Mouse (Mus musculus): Measurements from ENCODE around the gene Gm10563. TPM values are rescaled to one million over a fixed set of nuclear protein-coding genes. Genes with fewer than 3 reads are reported as not detected.
"Not testable (repeated sequence)": the region's sequence is repeated elsewhere in the genome, so short reads cannot be mapped to it uniquely, and the experiment has no call there.

The Gm10563 gene
- polyA plus RNA-seq, 1 experiment, result not detected

- Histone ChIP-seq H3K9me3 (replicated peaks; ENCODE audit: control insufficient read depth, insufficient read depth, low read length, poor library complexity, severe bottlenecking) (peaks cover 10% of the 10 kb centered on the region), H3K4me1 (ENCODE audit: control insufficient read depth, insufficient read depth, low read length) (peaks cover 1% of the 10 kb centered on the region), H3K27ac (ENCODE audit: insufficient read depth, low read length) (no peak overlapping the region), H3K9ac (ENCODE audit: low read depth, poor library complexity, severe bottlenecking) (no peak overlapping the region), H3K4me3 (ENCODE audit: low read depth, low read length) (no peak overlapping the region), H3K36me3 (ENCODE audit: control insufficient read depth, insufficient read depth, low read length, poor library complexity, severe bottlenecking) (no peaks in the 10 kb centered on the region), H3K27me3 (ENCODE audit: control insufficient read depth, insufficient read depth, low read length, poor library complexity, severe bottlenecking) (no peaks in the 10 kb centered on the region)
- TF ChIP-seq POLR2A (IDR thresholded peaks at IDR 0.05; ENCODE audit: insufficient read depth, low read length) (no peak), CTCF (IDR thresholded peaks at IDR 0.05; ENCODE audit: low read depth, low read length) (no peak), EP300 (IDR thresholded peaks at IDR 0.05; ENCODE audit: insufficient read depth, low read depth, low read length) (no peak)
These were observed 30.8 kb upstream of the Gm10563 start for GRCm38 (mm10) chr4:155675991-155676390.

GRCm38 (mm10) chr4:155672082-155672481, 26.9 kb upstream of the Gm10563 start:
- TF ChIP-seq EP300 (IDR thresholded peaks at IDR 0.05; ENCODE audit: insufficient read depth, low read depth, low read length) (no peak), CTCF (IDR thresholded peaks at IDR 0.05; ENCODE audit: low read depth, low read length) (no peak), POLR2A (IDR thresholded peaks at IDR 0.05; ENCODE audit: insufficient read depth, low read length) (no peak)
- Histone ChIP-seq H3K36me3 (ENCODE audit: control insufficient read depth, insufficient read depth, low read length, poor library complexity, severe bottlenecking) (no peaks in the 10 kb centered on the region), H3K9me3 (replicated peaks; ENCODE audit: control insufficient read depth, insufficient read depth, low read length, poor library complexity, severe bottlenecking) (peaks cover 10% of the 10 kb centered on the region), H3K27ac (ENCODE audit: insufficient read depth, low read length) (peak overlapping the region; percentile 32), H3K9ac (ENCODE audit: low read depth, poor library complexity, severe bottlenecking) (no peak overlapping the region), H3K4me1 (ENCODE audit: control insufficient read depth, insufficient read depth, low read length) (peaks cover 3% of the 10 kb centered on the region), H3K4me3 (ENCODE audit: low read depth, low read length) (no peak overlapping the region), H3K27me3 (ENCODE audit: control insufficient read depth, insufficient read depth, low read length, poor library complexity, severe bottlenecking) (no peaks in the 10 kb centered on the region)

- peak overlapping the region; percentile 98 for H3K27ac ChIP-seq (ENCODE audit: insufficient read depth, low read length)
- TF ChIP-seq EP300 (IDR thresholded peaks at IDR 0.05; ENCODE audit: insufficient read depth, low read depth, low read length), result peak; percentile 99
- H3K4me3 ChIP-seq (ENCODE audit: low read depth, low read length); H3K36me3 ChIP-seq (ENCODE audit: control insufficient read depth, insufficient read depth, low read length, poor library complexity, severe bottlenecking); H3K27me3 ChIP-seq (ENCODE audit: control insufficient read depth, insufficient read depth, low read length, poor library complexity, severe bottlenecking); H3K9me3 ChIP-seq (replicated peaks; ENCODE audit: control insufficient read depth, insufficient read depth, low read length, poor library complexity, severe bottlenecking); H3K4me1 ChIP-seq (ENCODE audit: control insufficient read depth, insufficient read depth, low read length): not testable (repeated sequence)
- peak overlapping the region; percentile 60 for H3K9ac ChIP-seq (ENCODE audit: low read depth, poor library complexity, severe bottlenecking)
These were observed 25.0 kb upstream of the Gm10563 start for GRCm38 (mm10) chr4:155670236-155670635.

- Histone ChIP-seq H3K4me3 (ENCODE audit: low read depth, low read length) (peak overlapping the region; percentile 94), H3K9me3 (replicated peaks; ENCODE audit: control insufficient read depth, insufficient read depth, low read length, poor library complexity, severe bottlenecking) (no peaks in the 10 kb centered on the region), H3K36me3 (ENCODE audit: control insufficient read depth, insufficient read depth, low read length, poor library complexity, severe bottlenecking) (no peaks in the 10 kb centered on the region), H3K27ac (ENCODE audit: insufficient read depth, low read length) (peak overlapping the region; percentile 96), H3K27me3 (ENCODE audit: control insufficient read depth, insufficient read depth, low read length, poor library complexity, severe bottlenecking) (no peaks in the 10 kb centered on the region), H3K4me1 (ENCODE audit: control insufficient read depth, insufficient read depth, low read length) (peaks cover 3% of the 10 kb centered on the region), H3K9ac (ENCODE audit: low read depth, poor library complexity, severe bottlenecking) (no peak overlapping the region)
- TF ChIP-seq POLR2A (IDR thresholded peaks at IDR 0.05; ENCODE audit: insufficient read depth, low read length), result no peak
These were observed 24.4 kb upstream of the Gm10563 start for GRCm38 (mm10) chr4:155669598-155670075.

- Histone ChIP-seq H3K4me3 (ENCODE audit: low read depth, low read length) (peak within 1 kb of the TSS; percentile 94), H3K27me3 (ENCODE audit: control insufficient read depth, insufficient read depth, low read length, poor library complexity, severe bottlenecking) (no peaks in the 10 kb centered on the region), H3K4me1 (ENCODE audit: control insufficient read depth, insufficient read depth, low read length) (peaks cover 3% of the 10 kb centered on the region), H3K9me3 (replicated peaks; ENCODE audit: control insufficient read depth, insufficient read depth, low read length, poor library complexity, severe bottlenecking) (no peaks in the 10 kb centered on the region), H3K9ac (ENCODE audit: low read depth, poor library complexity, severe bottlenecking) (peak within 1 kb of the TSS; percentile 79), H3K36me3 (ENCODE audit: control insufficient read depth, insufficient read depth, low read length, poor library complexity, severe bottlenecking) (no peaks in the 10 kb centered on the region), H3K27ac (ENCODE audit: insufficient read depth, low read length) (peak within 1 kb of the TSS; percentile 96)
- TF ChIP-seq EP300 (IDR thresholded peaks at IDR 0.05; ENCODE audit: insufficient read depth, low read depth, low read length) (peak; percentile 62; the same call in 1 of the 2 replicates), CTCF (IDR thresholded peaks at IDR 0.05; ENCODE audit: low read depth, low read length) (no peak)
These were observed 23.7 kb upstream of the Gm10563 start, which contains the start of gene Mib2 for GRCm38 (mm10) chr4:155668689-155669597. Gene Mib2, minus strand, starts transcription at chr4:155669198.

- no peak overlapping the region for H3K27ac ChIP-seq (ENCODE audit: insufficient read depth, low read length)
- H3K27me3 ChIP-seq (ENCODE audit: control insufficient read depth, insufficient read depth, low read length, poor library complexity, severe bottlenecking), result no peaks in the 10 kb centered on the region
- no peaks in the 10 kb centered on the region for H3K9me3 ChIP-seq (replicated peaks; ENCODE audit: control insufficient read depth, insufficient read depth, low read length, poor library complexity, severe bottlenecking)
- no peak overlapping the region for H3K9ac ChIP-seq (ENCODE audit: low read depth, poor library complexity, severe bottlenecking)
- no peak overlapping the region for H3K4me3 ChIP-seq (ENCODE audit: low read depth, low read length)
- no peak for TF ChIP-seq POLR2A (IDR thresholded peaks at IDR 0.05; ENCODE audit: insufficient read depth, low read length)
- TF ChIP-seq CTCF (IDR thresholded peaks at IDR 0.05; ENCODE audit: low read depth, low read length), result no peak
- TF ChIP-seq EP300 (IDR thresholded peaks at IDR 0.05; ENCODE audit: insufficient read depth, low read depth, low read length), result no peak
- H3K36me3 ChIP-seq (ENCODE audit: control insufficient read depth, insufficient read depth, low read length, poor library complexity, severe bottlenecking), result no peaks in the 10 kb centered on the region
- peaks cover 3% of the 10 kb centered on the region for H3K4me1 ChIP-seq (ENCODE audit: control insufficient read depth, insufficient read depth, low read length)
These were observed 21.7 kb upstream of the Gm10563 start for GRCm38 (mm10) chr4:155666903-155667302.
